Mouse (Mus musculus) heart, adult 2 months (tissue): ENCODE measurements around the gene Zfp53.

Source experiments
- CTCF ChIP-seq: fragments of 200-600 bp; IDR thresholded peaks from 2 replicates; pipeline ENCODE4 v1.8.1; 2022; ENCODE audit warnings: antibody characterized with exemption, mild to moderate bottlenecking, moderate library complexity
- EP300 ChIP-seq: fragments of 200-500 bp; IDR thresholded peaks from 2 replicates; pipeline ENCODE4 v1.6.1; 2011; ENCODE audit warnings: low read depth, low read length, control low read depth; ENCODE audit not compliant: insufficient read depth
- POLR2A ChIP-seq: fragments of 200-500 bp; IDR thresholded peaks from 2 replicates; pipeline ENCODE4 v1.6.1; 2011; ENCODE audit warnings: mild to moderate bottlenecking, low read depth, low read length, control low read depth; ENCODE audit not compliant: insufficient read depth

DNA sequence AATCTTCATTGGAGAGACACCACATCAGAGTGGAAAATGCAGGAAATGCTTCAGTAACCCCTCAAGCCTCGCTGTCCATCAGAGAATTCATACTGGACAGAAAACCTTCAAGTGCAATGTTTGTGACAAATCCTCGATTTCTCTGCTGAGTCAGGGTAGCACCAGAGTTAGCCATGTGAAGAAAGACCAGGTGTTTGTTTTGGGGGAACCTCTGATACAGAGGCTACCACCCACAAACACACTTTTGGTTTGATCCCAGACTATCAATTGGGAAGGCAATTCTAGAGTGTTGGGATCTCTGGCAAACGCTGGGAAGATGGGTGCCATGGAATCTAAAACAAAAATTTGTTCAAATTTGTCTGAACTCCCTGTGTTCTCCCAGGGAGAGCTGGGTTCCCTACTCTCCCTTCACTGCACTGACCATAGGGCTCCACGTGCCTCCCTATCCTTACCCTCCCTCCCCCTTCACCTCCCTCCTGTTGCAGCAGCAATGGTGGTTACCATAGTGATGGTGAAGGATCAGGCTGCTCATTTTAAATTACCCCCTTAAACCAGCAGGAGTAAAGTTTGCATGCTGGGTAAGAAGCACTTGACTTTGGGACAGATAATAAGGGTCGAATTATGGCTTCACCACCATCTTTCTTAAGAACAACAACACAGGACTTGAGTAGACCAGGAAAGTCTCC lies 42.0 kb downstream of the Zfp53 start:
- TF ChIP-seq CTCF (no peak), POLR2A (no peak), EP300 (no peak)
